Mouse (Mus musculus): Measurements from ENCODE around the gene Rgmb.

The Rgmb gene

DNA sequence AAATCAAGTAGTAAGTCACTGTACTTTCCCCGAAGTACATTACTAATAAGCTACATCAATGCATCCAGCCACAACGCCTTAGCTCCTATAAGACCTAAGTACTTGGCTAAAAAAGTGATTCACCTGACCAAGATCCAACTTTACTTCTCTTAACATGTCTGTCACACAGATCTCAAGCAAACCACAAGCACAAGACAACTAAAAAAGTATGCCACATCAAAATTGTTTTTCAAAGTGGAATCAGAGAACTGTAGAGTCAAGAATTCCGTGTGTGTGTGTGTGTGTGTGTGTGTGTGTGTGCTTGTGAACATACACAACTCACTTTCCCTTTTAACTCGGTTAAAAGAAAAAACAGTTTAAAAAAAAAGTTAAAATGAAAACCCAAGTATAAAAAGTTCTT, 9.1 kb downstream of the Rgmb start:
- no peak for DNase-seq

DNA sequence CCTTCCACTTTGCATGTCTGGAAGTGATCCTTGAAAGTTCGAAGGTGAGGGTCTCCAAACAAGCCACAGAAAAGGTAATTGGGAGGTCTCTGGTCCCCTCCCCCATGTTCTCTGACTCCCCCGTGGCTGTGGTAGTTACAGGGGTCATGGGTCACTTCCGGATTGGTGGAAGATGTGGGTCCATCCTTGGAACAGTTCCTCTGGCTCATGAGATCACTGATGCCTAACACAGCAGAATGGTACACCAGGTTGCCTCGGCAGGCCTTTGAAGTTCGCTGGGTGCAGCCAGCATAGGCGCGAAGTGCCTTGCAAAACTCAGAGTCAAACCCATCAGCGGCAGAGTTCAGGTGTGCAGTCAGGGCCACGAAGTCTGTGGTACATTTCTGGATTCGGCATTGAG, 10.1 kb downstream of the Rgmb start:
- no peak for DNase-seq

- no peak for DNase-seq
These were observed 10.7 kb downstream of the Rgmb start for GRCm38 (mm10) chr17:15820146-15820545.

DNA sequence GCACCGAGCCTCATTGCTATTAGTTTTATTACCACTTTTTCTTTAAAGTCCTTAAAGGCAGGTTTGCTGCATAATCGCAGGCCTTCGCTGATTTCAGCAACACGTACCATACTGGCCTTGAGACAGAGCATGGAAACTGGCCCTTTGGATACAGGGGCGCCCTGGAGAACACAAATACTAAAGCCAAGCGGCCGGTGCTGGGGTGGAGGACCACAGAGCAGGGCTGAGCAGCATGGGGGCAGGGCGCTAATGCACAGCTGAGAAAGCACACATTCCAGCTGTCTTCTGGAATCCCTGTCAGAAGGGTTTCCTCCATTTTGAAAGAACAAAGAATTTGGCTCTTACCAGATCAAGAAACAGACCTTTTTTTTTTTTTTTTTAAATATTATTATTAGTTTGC, 12.5 kb downstream of the Rgmb start:
- DNase-seq, result no peak

DNA sequence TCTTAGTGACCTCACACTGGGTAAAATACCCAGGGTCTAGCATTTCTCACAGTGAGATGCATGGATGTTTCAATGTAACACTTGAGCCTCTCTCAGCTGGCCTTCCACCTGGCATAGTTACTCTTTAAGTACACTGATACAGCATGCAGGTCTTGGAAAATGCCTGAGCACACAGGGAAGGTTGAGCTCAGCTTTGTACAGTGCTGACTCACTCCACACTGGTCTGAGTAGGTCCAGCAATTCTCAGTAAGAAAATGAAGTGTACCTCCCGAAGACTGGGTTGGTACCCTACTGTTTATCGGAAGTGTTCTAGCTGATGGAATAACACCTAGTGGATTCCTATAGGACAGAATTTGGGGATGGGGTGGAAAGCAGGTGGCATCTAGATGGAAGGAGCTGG, 13.2 kb downstream of the Rgmb start:
- no peak for DNase-seq

- DNase-seq, result no peak
These were observed 13.8 kb downstream of the Rgmb start for GRCm38 (mm10) chr17:15817096-15817450.

DNA sequence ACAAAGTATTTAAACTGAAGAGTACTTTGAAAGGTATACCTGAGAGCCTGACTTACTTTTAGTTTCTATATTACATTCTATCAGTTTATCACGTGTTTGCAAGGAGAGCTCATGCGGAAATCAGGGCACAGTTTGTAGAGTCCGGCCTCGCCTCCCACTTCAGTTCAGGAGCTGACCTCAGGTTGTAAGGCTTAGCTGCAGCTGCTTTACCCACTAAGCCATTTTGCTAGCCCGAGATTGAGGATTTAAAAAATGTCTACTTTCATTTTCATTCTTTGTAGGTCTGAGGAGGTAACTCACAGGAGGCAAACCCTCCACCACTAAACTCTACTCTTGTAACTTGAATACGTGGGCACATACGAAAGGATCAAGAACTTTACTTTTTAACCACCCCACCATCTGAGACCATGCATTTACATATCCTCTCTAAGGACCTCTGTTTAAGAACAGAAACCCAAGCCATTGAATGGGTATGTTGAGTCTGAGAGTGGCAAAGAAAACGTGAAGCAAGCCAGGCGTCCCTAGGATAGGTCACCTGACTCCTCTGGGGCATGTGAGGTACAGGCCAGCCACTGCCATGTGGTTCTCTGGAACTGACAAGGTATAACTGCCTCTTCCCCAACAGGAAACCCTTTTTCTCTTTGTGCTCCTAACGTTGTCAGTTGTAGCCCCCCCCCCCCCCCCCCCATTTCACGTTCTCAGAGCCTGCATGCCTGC, 14.3 kb downstream of the Rgmb start:
- no peak for DNase-seq

- DNase-seq, result no peak
These were observed 15.4 kb downstream of the Rgmb start for GRCm38 (mm10) chr17:15815312-15816018.

DNA sequence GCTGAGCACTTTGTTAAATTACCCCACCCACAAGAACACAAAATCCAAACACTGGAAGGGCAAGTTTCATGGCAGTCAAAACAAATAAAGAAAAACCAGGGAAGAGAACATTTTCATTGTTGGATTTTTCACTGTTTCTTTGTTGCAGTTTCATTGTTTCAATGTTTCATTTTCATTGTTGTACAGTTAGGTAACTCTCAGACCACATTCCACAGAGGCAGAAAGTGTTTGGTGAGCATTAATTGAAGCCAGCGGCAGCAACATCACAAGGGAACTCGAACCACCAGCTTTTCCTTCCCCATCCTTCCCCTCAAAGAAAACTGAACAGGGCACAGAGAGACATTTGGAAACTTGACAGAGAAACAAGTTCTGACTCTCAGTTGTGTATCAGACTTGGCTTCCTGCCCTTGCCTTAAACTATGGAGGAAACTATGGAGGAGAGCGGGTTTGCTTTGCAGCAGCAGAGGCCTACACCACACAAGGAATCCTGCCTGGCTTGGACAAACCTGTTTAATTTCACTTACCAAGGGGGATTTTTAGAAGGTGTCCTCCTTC, 17.1 kb downstream of the Rgmb start:
- no peak for DNase-seq

GRCm38 (mm10) chr17:15812136-15812778, 18.6 kb downstream of the Rgmb start:
- DNase-seq, result no peak

- no peak for DNase-seq
These were observed 20.9 kb downstream of the Rgmb start for GRCm38 (mm10) chr17:15809949-15810348.

- DNase-seq, result no peak
These were observed 22.1 kb downstream of the Rgmb start for GRCm38 (mm10) chr17:15808468-15809374.

- DNase-seq, result peak; percentile 47
These were observed 22.8 kb downstream of the Rgmb start for GRCm38 (mm10) chr17:15808015-15808414.

GRCm38 (mm10) chr17:15807295-15807984, 23.4 kb downstream of the Rgmb start:
- DNase-seq, result no peak

DNA sequence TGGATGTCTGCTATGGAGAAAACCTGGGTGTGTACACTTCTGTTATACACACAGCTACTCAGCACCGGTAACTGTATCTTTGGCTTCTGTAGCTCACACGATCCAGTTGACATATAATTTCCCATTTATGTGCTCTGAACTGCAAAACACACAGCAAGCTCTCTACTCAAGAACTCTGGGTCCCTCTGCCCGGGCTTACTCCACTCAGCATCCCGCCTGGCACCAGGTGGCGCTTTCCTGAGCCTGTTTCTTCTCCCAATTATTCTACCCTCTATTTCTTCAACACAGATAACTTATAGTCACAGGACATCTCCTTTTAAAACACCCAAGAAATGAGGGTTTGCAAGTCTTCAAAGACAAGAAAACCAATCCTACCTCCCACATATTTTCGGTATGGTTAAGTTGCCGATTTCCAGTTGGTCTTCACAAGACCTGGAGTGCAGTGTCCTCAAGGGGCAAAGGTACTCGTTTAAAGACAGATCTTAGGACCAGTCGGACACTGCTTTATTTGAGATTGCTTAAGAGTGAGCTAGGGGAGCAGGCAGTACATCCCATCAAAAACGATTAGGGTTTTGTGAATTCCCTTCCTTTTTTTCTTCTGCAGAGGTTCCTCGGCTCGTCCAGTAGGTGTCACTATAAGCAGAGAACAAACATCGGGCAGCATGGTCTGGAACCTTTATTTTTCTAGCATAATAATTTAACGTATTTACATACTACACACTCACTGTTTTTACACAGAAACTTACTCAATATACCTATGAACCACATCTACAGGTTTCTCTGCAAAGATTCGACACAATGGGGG, 26.6 kb downstream of the Rgmb start:
- DNase-seq, result peak; percentile 49

- no peak for DNase-seq
These were observed 31.5 kb downstream of the Rgmb start for GRCm38 (mm10) chr17:15799195-15799793.

- DNase-seq, result peak; percentile 11
These were observed 40.1 kb downstream of the Rgmb start for GRCm38 (mm10) chr17:15790716-15791115.

DNA sequence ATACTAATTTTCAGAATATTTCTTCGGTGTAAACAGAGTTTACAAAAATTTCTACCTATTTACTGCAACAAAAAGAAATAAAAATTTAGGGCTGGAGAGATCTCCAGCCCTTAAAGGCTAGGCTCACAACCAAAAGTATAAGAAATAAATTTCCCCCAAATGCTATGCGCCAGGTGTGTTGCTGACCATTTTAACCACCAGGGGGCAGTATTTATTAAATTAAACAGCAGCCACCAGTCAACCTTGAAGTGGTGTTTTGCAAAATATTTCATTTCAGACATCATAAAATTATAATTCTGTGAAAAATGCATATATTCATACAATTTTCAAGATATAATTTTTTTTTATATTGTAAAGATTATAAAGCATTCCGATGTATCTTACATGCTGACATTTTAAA, 43.8 kb downstream of the Rgmb start:
- DNase-seq, result peak; percentile 53

DNA sequence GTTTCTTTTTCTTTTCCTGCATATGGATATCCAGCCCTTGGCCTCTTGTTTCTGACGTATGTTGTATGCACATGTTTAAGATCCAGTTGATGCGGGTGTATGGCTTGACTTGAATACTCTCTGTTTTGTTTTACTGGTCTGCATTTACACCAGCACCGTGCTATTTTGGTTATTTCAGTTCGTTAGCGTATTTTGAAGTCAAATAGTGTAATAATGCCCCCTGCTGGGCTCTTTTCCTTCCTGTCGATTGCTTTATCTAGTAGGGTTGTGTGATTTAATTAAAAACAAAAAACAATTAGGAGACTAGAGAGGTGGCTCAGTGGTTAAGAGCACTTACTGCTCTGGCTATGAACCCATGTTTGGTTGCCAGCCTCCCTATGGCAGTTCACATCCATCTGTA, 52.9 kb downstream of the Rgmb start:
- DNase-seq, result peak; percentile 12

- DNase-seq, result peak; percentile 38
These were observed 54.5 kb downstream of the Rgmb start for GRCm38 (mm10) chr17:15776349-15776748.

Data from retina, postnatal 1 day (tissue).